Mouse (Mus musculus) neutrophil, adult 83 days (primary cell): Measurements from ENCODE around the gene Olfr748. TPM values are rescaled to one million over a fixed set of nuclear protein-coding genes. Genes with fewer than 3 reads are reported as not detected.

Source experiments
- total RNA-seq, 2 experiments: library from RNA; stranded (reverse); gene quantifications; one replicate each; pipeline ENCODE4 v1.2.4; 2023

Gene Olfr748
- total RNA-seq: not detected

DNA sequence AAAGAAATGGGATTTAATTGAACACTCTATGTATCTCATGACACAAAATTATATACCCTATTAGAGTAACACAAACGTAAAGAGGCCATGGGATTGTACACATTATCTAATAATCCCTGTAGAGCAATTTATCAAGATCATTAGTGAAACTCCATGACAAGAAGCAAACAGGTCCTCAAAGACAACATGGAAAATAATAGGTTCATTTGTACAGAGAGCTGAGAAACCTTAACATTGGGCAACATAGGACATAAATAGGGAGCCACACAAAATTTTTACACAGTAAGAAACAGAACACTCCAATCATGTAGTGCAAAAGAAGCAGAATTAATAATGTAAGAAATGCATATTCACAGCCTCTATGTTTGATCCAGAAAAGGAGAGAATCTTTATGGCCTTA lies at the start of gene Olfr748:
TSS of gene Olfr748 (plus strand) at position 301 of the 400 bp plus-strand sequence.

DNA sequence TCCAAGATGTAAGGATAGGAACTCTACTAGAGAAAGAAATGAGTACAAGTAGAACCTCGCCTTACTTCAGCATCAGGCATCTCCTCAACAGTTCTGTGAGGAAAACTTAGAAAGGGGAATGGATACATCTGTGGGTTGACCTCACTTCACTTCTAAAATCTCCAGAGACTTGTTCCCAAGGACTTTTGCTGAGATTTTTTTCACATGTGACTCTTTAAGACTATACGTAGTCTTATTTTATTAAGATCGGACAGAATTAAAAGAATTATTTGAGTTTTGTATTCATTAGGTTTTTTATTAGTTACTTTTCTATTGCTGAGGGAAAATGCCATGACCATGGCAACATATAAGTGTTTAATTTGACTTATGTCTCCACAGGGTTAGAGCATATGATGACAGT lies 14.1 kb upstream of the Olfr748 start, which contains the start of gene Olfr747:
TSS of gene Olfr747 (minus strand) at position 101 of the 400 bp plus-strand sequence.

DNA sequence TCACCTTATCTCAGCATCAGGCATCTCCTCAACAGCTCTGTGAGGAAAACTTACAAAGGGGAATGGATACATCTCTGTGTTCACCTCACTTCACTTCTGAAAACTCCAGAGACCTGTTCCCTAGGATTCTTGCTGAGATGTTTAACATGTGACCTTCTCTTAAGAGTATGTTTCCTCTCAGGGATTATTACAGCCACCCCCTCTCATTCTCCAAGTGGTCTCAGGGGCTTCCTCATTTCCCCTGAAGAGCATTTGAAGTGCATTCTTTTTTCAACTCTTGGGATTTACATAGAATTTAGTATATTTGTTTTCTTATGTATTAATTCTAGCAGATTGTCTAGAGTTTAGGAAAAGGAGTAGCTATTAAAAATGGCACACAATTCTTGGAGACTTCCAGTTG lies 37.8 kb downstream of the Olfr748 start, which contains the start of gene Olfr749:
TSS of gene Olfr749 (minus strand) at position 101 of the 400 bp plus-strand sequence.

Other genes starting within 250 kb of the Olfr748 start
- gene Olfr741, start 234.6 kb upstream of the Olfr748 start, total RNA-seq: not detected
- not detected for gene Olfr742, start 203.8 kb upstream of the Olfr748 start, total RNA-seq
- not detected for gene Olfr743, start 185.5 kb upstream of the Olfr748 start, total RNA-seq
- gene Olfr744, start 92.5 kb upstream of the Olfr748 start, total RNA-seq: not detected
- not detected for gene Olfr745, start 68.0 kb upstream of the Olfr748 start, total RNA-seq
- gene Olfr746, start 60.3 kb upstream of the Olfr748 start, total RNA-seq: not detected
- not detected for gene Olfr747, start 14.2 kb upstream of the Olfr748 start, total RNA-seq
- not detected for gene Olfr749, start 37.7 kb downstream of the Olfr748 start, total RNA-seq
- 10 to 100 TPM; 27.2 to 32.8 TPM for gene Ttc5, start 78.1 kb downstream of the Olfr748 start, total RNA-seq
- under 1 TPM in 1 of 2 experiments, not detected in 1; 0.26 TPM for gene Ccnb1ip1, start 100.4 kb downstream of the Olfr748 start, total RNA-seq
- gene Parp2, start 100.5 kb downstream of the Olfr748 start, total RNA-seq: 10 to 100 TPM; 24.4 to 28.5 TPM
- gene Tep1, start 163.2 kb downstream of the Olfr748 start, total RNA-seq: 10 to 100 TPM; 49.5 to 58.5 TPM
- under 1 TPM; 0.13 to 0.33 TPM for gene Klhl33, start 190.1 kb downstream of the Olfr748 start, total RNA-seq
- 10 to 100 TPM; 22.8 to 27.0 TPM for gene Osgep, start 217.5 kb downstream of the Olfr748 start, total RNA-seq
- 10 to 100 TPM; 16.0 to 20.1 TPM for gene Apex1, start 217.6 kb downstream of the Olfr748 start, total RNA-seq
- gene Pip4p1, start 223.5 kb downstream of the Olfr748 start, total RNA-seq: 10 to 100 TPM; 53.6 to 56.3 TPM
- gene Pnp, start 223.7 kb downstream of the Olfr748 start, total RNA-seq: 100 to 1,000 TPM in 1 of 2 experiments, 10 to 100 TPM in 1; 77.0 to 104 TPM
- gene Gm49342, start 237.1 kb downstream of the Olfr748 start, total RNA-seq: 10 to 100 TPM; 91.1 to 96.2 TPM
- gene Pnp2, start 248.6 kb downstream of the Olfr748 start, total RNA-seq: 10 to 100 TPM in 1 of 2 experiments, 1 to 10 TPM in 1; 9.1 to 11.8 TPM